ENCODE assay signal across 8 mouse cellular contexts in the genomic region with DNA sequence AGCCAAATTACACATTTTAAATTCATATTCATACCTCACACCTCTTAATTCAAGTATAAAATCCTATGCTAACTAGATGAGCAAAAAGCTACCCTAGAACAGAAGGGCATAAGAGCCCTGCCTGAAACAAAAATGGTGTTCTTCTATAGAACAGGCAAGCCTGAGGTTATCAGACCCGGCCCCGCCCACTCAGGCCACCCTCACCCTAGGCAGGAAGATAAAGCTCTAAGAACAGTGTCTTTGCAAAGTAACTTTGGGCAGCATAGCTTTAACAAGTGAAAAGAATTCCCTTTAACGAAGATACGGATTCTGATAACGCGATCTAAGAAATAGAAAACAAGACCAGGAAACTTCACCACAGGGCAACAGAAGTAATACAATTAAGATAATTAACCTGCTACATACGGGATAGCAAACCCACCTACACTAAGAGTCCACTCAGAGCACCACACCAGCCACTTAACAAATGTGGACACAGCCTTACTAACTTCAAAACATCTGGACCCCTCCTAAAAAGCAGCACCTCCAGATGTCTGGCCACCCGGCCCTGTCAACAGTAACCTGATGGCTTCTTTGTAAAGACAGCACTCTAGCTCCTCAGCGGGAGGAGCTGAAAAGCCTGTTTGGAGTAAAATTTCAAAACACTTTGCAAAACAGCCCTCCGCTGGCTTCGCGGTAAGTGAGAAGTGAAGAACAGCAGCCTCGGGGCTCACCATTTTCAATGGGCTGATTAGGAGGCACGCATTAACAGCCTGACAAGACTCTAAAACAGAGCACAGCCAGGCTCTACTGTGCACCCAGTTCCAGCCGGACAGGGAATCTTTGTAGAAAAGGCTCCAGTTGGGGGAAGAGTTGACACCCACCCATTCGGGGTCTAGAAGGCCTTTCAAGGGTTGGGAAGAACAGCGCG. TPM values are rescaled to one million over a fixed set of nuclear protein-coding genes. Genes with fewer than 3 reads are reported as not detected.
DNase-seq lines count a peak whose midpoint lies in the region; ATAC-seq and TF ChIP-seq lines count a peak whose summit lies in the region.

No protein-coding gene starts in this region.

- peak overlapping the region; percentile 67 for H3K4me3 ChIP-seq in kidney, adult 2 months (ENCODE audit: insufficient read depth, low read depth, low read length)
- H3K4me3 ChIP-seq in erythroblast, embryonic 14.5 days (replicated peaks) = peak overlapping the region; percentile 79
- H3K4me3 ChIP-seq in lung, embryonic 16.5 days (ENCODE audit: low read length) = peak overlapping the region; percentile 80

- no peak for TF ChIP-seq POLR2A in kidney, adult 2 months (IDR thresholded peaks at IDR 0.05; ENCODE audit: low read depth, low read length)

- H3K4me2 ChIP-seq in lung, embryonic 16.5 days (ENCODE audit: low read depth, low read length) = peak overlapping the region; percentile 88

- H3K27me3 ChIP-seq in kidney, adult 2 months (replicated peaks; ENCODE audit: control insufficient read depth, insufficient read depth, low read length) = no peaks in the 10 kb centered on the region
- no peaks in the 10 kb centered on the region for H3K27me3 ChIP-seq in Patski
- no peaks in the 10 kb centered on the region for H3K27me3 ChIP-seq in erythroblast, embryonic 14.5 days (ENCODE audit: control insufficient read depth)
- no peaks in the 10 kb centered on the region for H3K27me3 ChIP-seq in lung, embryonic 16.5 days (ENCODE audit: control insufficient read depth, insufficient read depth, low read depth, low read length)

- 6% methylated on average over 18 of the region's 18 CpGs for WGBS in kidney, adult 2 months
- WGBS in lung, embryonic 16.5 days = 3% methylated on average over 18 of the region's 18 CpGs

- in situ Hi-C loops in Patski (cut with MboI; ENCODE audit: low pct_unique_long_range_greater_than_20kb) = no loop called here

- 0 out of 2 replicates have a peak overlapping the region, but pooled peaks have one; percentile 0 for H3K27ac ChIP-seq in kidney, adult 2 months (ENCODE audit: insufficient read depth, low read depth, low read length)
- peak overlapping the region; percentile 88 for H3K27ac ChIP-seq in lung, embryonic 16.5 days (ENCODE audit: low read length)

- no peaks in the 10 kb centered on the region for H3K9me3 ChIP-seq in erythroblast, embryonic 14.5 days (ENCODE audit: control insufficient read depth, low read length)
- H3K9me3 ChIP-seq in lung, embryonic 16.5 days (ENCODE audit: control insufficient read depth, low read length) = no peaks in the 10 kb centered on the region

- no peak for DNase-seq in kidney, adult 2 months
- DNase-seq in kidney, adult 8-10 months = no peak
- no peak for DNase-seq in Patski (ENCODE audit: low read depth, low spot score)
- DNase-seq in spleen, postnatal 36 days (ENCODE audit: low spot score in 2 of 2) = peak; percentile 62 to 77
- DNase-seq in ovary, postnatal 14 days (ENCODE audit: low spot score) = no peak

- H3K9ac ChIP-seq in lung, embryonic 16.5 days (ENCODE audit: low read length) = peak overlapping the region; percentile 79

- TF ChIP-seq CTCF in kidney, adult 2 months (conservative IDR thresholded peaks at IDR 0.05; ENCODE audit: insufficient read depth, insufficient read length, low read depth, low read length) = no peak
- no peak for TF ChIP-seq CTCF in Patski (IDR thresholded peaks at IDR 0.05)

- peak; percentile 22 for ATAC-seq in Patski
- peak; percentile 18 for ATAC-seq in inflammation-experienced regulatory T-cells, adult 6 months
- peak; percentile 44 for ATAC-seq in lung, embryonic 16.5 days (ENCODE audit: low read depth)

- POLR2A ChIA-PET in Patski (lab: Charles Lee) = interaction anchor here (0.8 kb wide), 1 partner anchor 14 kb away, joined by 4 read pairs; no protein-coding TSS in a partner anchor

- CTCF ChIA-PET in Patski (lab: Charles Lee) = interaction anchor here (1.0 to 1.5 kb wide), 3 partner anchors 13 to 22 kb away, joined by 3 to 7 read pairs (median 3); no protein-coding TSS in a partner anchor

- H3K36me3 ChIP-seq in kidney, adult 2 months (ENCODE audit: control insufficient read depth, insufficient read depth, low read length) = no peaks in the 10 kb centered on the region
- H3K36me3 ChIP-seq in erythroblast, embryonic 14.5 days (ENCODE audit: control insufficient read depth) = peaks cover 40% of the 10 kb centered on the region
- H3K36me3 ChIP-seq in lung, embryonic 16.5 days (ENCODE audit: control insufficient read depth, insufficient read depth, low read length) = no peaks in the 10 kb centered on the region

- H3K4me1 ChIP-seq in kidney, adult 2 months (ENCODE audit: control insufficient read depth, insufficient read depth, low read length) = peaks cover 5% of the 10 kb centered on the region
- H3K4me1 ChIP-seq in erythroblast, embryonic 14.5 days (ENCODE audit: control insufficient read depth) = peaks cover 85% of the 10 kb centered on the region
- H3K4me1 ChIP-seq in lung, embryonic 16.5 days (replicated peaks; ENCODE audit: control insufficient read depth, insufficient read depth, low read length) = peaks cover 25% of the 10 kb centered on the region

RNA-seq across cellular contexts. Expression of a gene that starts 0.9 kb away (rescaled TPM):
- 10.2 and 15.0 TPM in 2 replicates for polyA plus RNA-seq in kidney, adult 2 months (2012; rRNA removed)
- polyA plus RNA-seq in Patski (2021) = 13.7 TPM
- 1.7 and 3.0 TPM in 2 replicates for polyA plus RNA-seq in erythroblast, embryonic 14.5 days (2012)
- 10 to 100 TPM in 1 of 3 experiments, 1 to 10 TPM in 2; 4.9 to 11.5 (median 6.1) TPM for polyA plus RNA-seq in inflammation-experienced regulatory T-cells, adult 6 months (2017; shearing (Covaris generic))
- 2.2 and 2.7 TPM in 2 replicates for polyA plus RNA-seq in lung, embryonic 16.5 days (2015; fragmentation: Nextera tagmentation; extraction: Ambion mirVana)

RNA-seq across cellular contexts. Expression of a gene that starts 53.2 kb away (rescaled TPM):
- polyA plus RNA-seq in kidney, adult 2 months (2012; rRNA removed) = 14.4 TPM in 2 replicates
- polyA plus RNA-seq in Patski (2021) = 47.3 TPM
- 0.09 and 0.44 TPM in 2 replicates for polyA plus RNA-seq in erythroblast, embryonic 14.5 days (2012)
- 1 to 10 TPM; 3.3 to 3.9 (median 3.3) TPM for polyA plus RNA-seq in inflammation-experienced regulatory T-cells, adult 6 months (2017; shearing (Covaris generic))
- 9.1 and 9.5 TPM in 2 replicates for polyA plus RNA-seq in lung, embryonic 16.5 days (2015; fragmentation: Nextera tagmentation; extraction: Ambion mirVana)

Comparison
In these comparisons a context has a peak if more than half of its experiments do, and no peak if none do; other contexts are left out.
1. DNase-seq: peak in spleen, postnatal 36 days (2 of 2); none in kidney, adult 2 months (single experiment), kidney, adult 8-10 months (0 of 2), Patski (single experiment) and ovary, postnatal 14 days (single experiment).
2. Peak in every context shown above with its lines, with median percentiles within 50 percentile points of each other: H3K4me3 ChIP-seq and ATAC-seq.